Mouse (Mus musculus): ENCODE results near the gene Cd3e. TPM values are rescaled to one million over a fixed set of nuclear protein-coding genes. Genes with fewer than 3 reads are reported as not detected.
"Not testable (repeated sequence)": the region's sequence is repeated elsewhere in the genome, so short reads cannot be mapped to it uniquely, and the experiment has no call there.

The Cd3e gene
- polyA plus RNA-seq, 1 experiment from 2014 or later = not detected

- Histone ChIP-seq H3K9me3 (ENCODE audit: control insufficient read depth, low read length) (no peaks in the 10 kb centered on the region), H3K4me1 (ENCODE audit: control insufficient read depth, insufficient read depth, low read length) (no peaks in the 10 kb centered on the region), H3K27ac (ENCODE audit: low read depth, low read length) (no peak overlapping the region), H3K9ac (ENCODE audit: low read length) (no peak overlapping the region), H3K27me3 (ENCODE audit: control insufficient read depth, insufficient read depth, low read length) (no peaks in the 10 kb centered on the region), H3K36me3 (ENCODE audit: control insufficient read depth, insufficient read depth, low read length) (no peaks in the 10 kb centered on the region), H3K4me2 (no peak overlapping the region), H3K4me3 (ENCODE audit: low read depth, low read length) (no peak overlapping the region)
- ATAC-seq (ENCODE audit: low FRiP score) (no peak), DNase-seq (ENCODE audit: low spot score, missing footprints) (no peak)
- WGBS = 82% methylated on average over 7 of the region's 7 CpGs
Observed at GRCm38 (mm10) chr9:44979806-44980205, 29.6 kb downstream of the Cd3e start.

GRCm38 (mm10) chr9:44977813-44978212 is 31.6 kb downstream of the Cd3e start:
- H3K9me3 ChIP-seq (ENCODE audit: control insufficient read depth, low read length) = no peaks in the 10 kb centered on the region
- no peaks in the 10 kb centered on the region for H3K36me3 ChIP-seq (ENCODE audit: control insufficient read depth, insufficient read depth, low read length)
- no peak overlapping the region for H3K4me2 ChIP-seq
- H3K9ac ChIP-seq (ENCODE audit: low read length) = no peak overlapping the region
- no peaks in the 10 kb centered on the region for H3K4me1 ChIP-seq (ENCODE audit: control insufficient read depth, insufficient read depth, low read length)
- 76% methylated on average over 6 of the region's 6 CpGs for WGBS
- DNase-seq (ENCODE audit: low spot score, missing footprints) (no peak), ATAC-seq (ENCODE audit: low FRiP score) (no peak)
- no peak overlapping the region for H3K4me3 ChIP-seq (ENCODE audit: low read depth, low read length)
- no peak overlapping the region for H3K27ac ChIP-seq (ENCODE audit: low read depth, low read length)
- H3K27me3 ChIP-seq (ENCODE audit: control insufficient read depth, insufficient read depth, low read length) = no peaks in the 10 kb centered on the region

GRCm38 (mm10) chr9:44969450-44969849 is 40.0 kb downstream of the Cd3e start:
- H3K4me2 ChIP-seq = no peak overlapping the region
- WGBS = 83% methylated on average over 1 of the region's 1 CpGs
- DNase-seq (ENCODE audit: low spot score, missing footprints) = no peak
- ATAC-seq (ENCODE audit: low FRiP score) = no peak
- H3K4me1 ChIP-seq (ENCODE audit: control insufficient read depth, insufficient read depth, low read length) = peaks cover 8% of the 10 kb centered on the region
- no peaks in the 10 kb centered on the region for H3K9me3 ChIP-seq (ENCODE audit: control insufficient read depth, low read length)
- H3K36me3 ChIP-seq (ENCODE audit: control insufficient read depth, insufficient read depth, low read length) = no peaks in the 10 kb centered on the region
- H3K27me3 ChIP-seq (ENCODE audit: control insufficient read depth, insufficient read depth, low read length) = no peaks in the 10 kb centered on the region
- no peak overlapping the region for H3K27ac ChIP-seq (ENCODE audit: low read depth, low read length)
- no peak overlapping the region for H3K9ac ChIP-seq (ENCODE audit: low read length)
- H3K4me3 ChIP-seq (ENCODE audit: low read depth, low read length) = no peak overlapping the region

GRCm38 (mm10) chr9:44967763-44968162 is 41.7 kb downstream of the Cd3e start:
- H3K9ac ChIP-seq (ENCODE audit: low read length); DNase-seq (ENCODE audit: low spot score, missing footprints); H3K36me3 ChIP-seq (ENCODE audit: control insufficient read depth, insufficient read depth, low read length); H3K4me2 ChIP-seq; H3K9me3 ChIP-seq (ENCODE audit: control insufficient read depth, low read length); H3K27ac ChIP-seq (ENCODE audit: low read depth, low read length); H3K27me3 ChIP-seq (ENCODE audit: control insufficient read depth, insufficient read depth, low read length); ATAC-seq (ENCODE audit: low FRiP score); H3K4me3 ChIP-seq (ENCODE audit: low read depth, low read length): not testable (repeated sequence)
- peaks cover 12% of the 10 kb centered on the region for H3K4me1 ChIP-seq (ENCODE audit: control insufficient read depth, insufficient read depth, low read length)
- 86% methylated on average over 5 of the region's 5 CpGs for WGBS

GRCm38 (mm10) chr9:44966815-44967242 is 42.6 kb downstream of the Cd3e start:
- Histone ChIP-seq H3K36me3 (ENCODE audit: control insufficient read depth, insufficient read depth, low read length) (no peaks in the 10 kb centered on the region), H3K4me1 (ENCODE audit: control insufficient read depth, insufficient read depth, low read length) (peaks cover 12% of the 10 kb centered on the region), H3K9ac (ENCODE audit: low read length) (no peak overlapping the region), H3K4me3 (ENCODE audit: low read depth, low read length) (no peak overlapping the region), H3K4me2 (no peak overlapping the region), H3K27ac (ENCODE audit: low read depth, low read length) (no peak overlapping the region), H3K27me3 (ENCODE audit: control insufficient read depth, insufficient read depth, low read length) (no peaks in the 10 kb centered on the region), H3K9me3 (ENCODE audit: control insufficient read depth, low read length) (no peaks in the 10 kb centered on the region)
- DNase-seq (ENCODE audit: low spot score, missing footprints) = peak; percentile 86
- ATAC-seq (ENCODE audit: low FRiP score) = no peak
- 19% methylated on average over 3 of the region's 3 CpGs for WGBS

- Histone ChIP-seq H3K4me1 (ENCODE audit: control insufficient read depth, insufficient read depth, low read length) (peaks cover 12% of the 10 kb centered on the region), H3K9me3 (ENCODE audit: control insufficient read depth, low read length) (no peaks in the 10 kb centered on the region), H3K4me2 (peak overlapping the region; percentile 64), H3K36me3 (ENCODE audit: control insufficient read depth, insufficient read depth, low read length) (no peaks in the 10 kb centered on the region), H3K9ac (ENCODE audit: low read length) (peak overlapping the region; percentile 57), H3K27me3 (ENCODE audit: control insufficient read depth, insufficient read depth, low read length) (no peaks in the 10 kb centered on the region), H3K4me3 (ENCODE audit: low read depth, low read length) (peak overlapping the region; percentile 82), H3K27ac (ENCODE audit: low read depth, low read length) (no peak overlapping the region)
- DNase-seq (ENCODE audit: low spot score, missing footprints) = no peak
- WGBS = 13% methylated on average over 10 of the region's 10 CpGs
- ATAC-seq (ENCODE audit: low FRiP score) = no peak; the same call in 1 of the 2 replicates
Observed at GRCm38 (mm10) chr9:44965833-44966466, 43.5 kb downstream of the Cd3e start.

- Histone ChIP-seq H3K27me3 (ENCODE audit: control insufficient read depth, insufficient read depth, low read length) (no peaks in the 10 kb centered on the region), H3K9ac (ENCODE audit: low read length) (peak within 1 kb of the TSS; percentile 73), H3K27ac (ENCODE audit: low read depth, low read length) (no peak within 1 kb of the TSS), H3K4me3 (ENCODE audit: low read depth, low read length) (peak within 1 kb of the TSS; percentile 82), H3K9me3 (ENCODE audit: control insufficient read depth, low read length) (no peaks in the 10 kb centered on the region), H3K4me2 (peak within 1 kb of the TSS; percentile 96), H3K36me3 (ENCODE audit: control insufficient read depth, insufficient read depth, low read length) (no peaks in the 10 kb centered on the region), H3K4me1 (ENCODE audit: control insufficient read depth, insufficient read depth, low read length) (peaks cover 12% of the 10 kb centered on the region)
- WGBS = under 1% methylated on average over 39 of the region's 39 CpGs
- DNase-seq (ENCODE audit: low spot score, missing footprints) (peak; percentile 100), ATAC-seq (ENCODE audit: low FRiP score) (peak; percentile 96)
Observed at GRCm38 (mm10) chr9:44965126-44965832, 44.1 kb downstream of the Cd3e start, which contains the start of gene Ube4a. Ube4a (minus strand) TSS chr9:44965600.

GRCm38 (mm10) chr9:44954432-44954831 is 55.0 kb downstream of the Cd3e start:
- ATAC-seq (ENCODE audit: low FRiP score) = no peak
- no peaks in the 10 kb centered on the region for H3K27me3 ChIP-seq (ENCODE audit: control insufficient read depth, insufficient read depth, low read length)
- no peak for DNase-seq (ENCODE audit: low spot score, missing footprints)
- no peaks in the 10 kb centered on the region for H3K9me3 ChIP-seq (ENCODE audit: control insufficient read depth, low read length)
- H3K36me3 ChIP-seq (ENCODE audit: control insufficient read depth, insufficient read depth, low read length) = peaks cover 9% of the 10 kb centered on the region
- no peak overlapping the region for H3K27ac ChIP-seq (ENCODE audit: low read depth, low read length)
- no peaks in the 10 kb centered on the region for H3K4me1 ChIP-seq (ENCODE audit: control insufficient read depth, insufficient read depth, low read length)
- H3K9ac ChIP-seq (ENCODE audit: low read length) = no peak overlapping the region
- 90% methylated on average over 3 of the region's 3 CpGs for WGBS
- no peak overlapping the region for H3K4me2 ChIP-seq
- H3K4me3 ChIP-seq (ENCODE audit: low read depth, low read length) = no peak overlapping the region

All from midbrain, embryonic 11.5 days (tissue).